Mouse (Mus musculus): ENCODE measurements around the gene Csrnp1. TPM values are rescaled to one million over a fixed set of nuclear protein-coding genes. Genes with fewer than 3 reads are reported as not detected.

The Csrnp1 gene
- polyA plus RNA-seq, 1 experiment = 50.5 TPM

GRCm38 (mm10) chr9:119980770-119981182, 3.7 kb downstream of the Csrnp1 start:
- TF ChIP-seq POLR2A (IDR thresholded peaks at IDR 0.05; ENCODE audit: low read depth, low read length) (no peak), CTCF (IDR thresholded peaks at IDR 0.05; ENCODE audit: extremely low read depth, insufficient read depth, insufficient read length, insufficient replicate concordance) (no peak)
- H3K4me3 ChIP-seq (ENCODE audit: extremely low read depth, insufficient read depth, insufficient read length) = peak overlapping the region; percentile 47; the same call in 1 of the 2 replicates
- H3K27ac ChIP-seq (ENCODE audit: insufficient read depth, low read length) = peak overlapping the region; percentile 97
- H3K4me1 ChIP-seq (ENCODE audit: control insufficient read depth, insufficient read depth, insufficient read length) = peaks cover 29% of the 10 kb centered on the region; the same call in 1 of the 2 replicates
- no peaks in the 10 kb centered on the region for H3K27me3 ChIP-seq (ENCODE audit: control insufficient read depth, insufficient read depth, low read length)
- 0 out of 2 replicates have a peak, but pooled peaks cover 1% of the 10 kb centered on the region for H3K36me3 ChIP-seq (ENCODE audit: control insufficient read depth, insufficient read depth, low read length)
- WGBS = 16% methylated on average over 4 of the region's 4 CpGs
- no peak for DNase-seq (ENCODE audit: low read depth in 1 of 2, low spot score in 2 of 2)

GRCm38 (mm10) chr9:119979749-119980148, 4.7 kb downstream of the Csrnp1 start:
- Histone ChIP-seq H3K4me1 (ENCODE audit: control insufficient read depth, insufficient read depth, insufficient read length) (peaks cover 29% of the 10 kb centered on the region; the same call in 1 of the 2 replicates), H3K4me3 (ENCODE audit: extremely low read depth, insufficient read depth, insufficient read length) (no peak overlapping the region), H3K36me3 (ENCODE audit: control insufficient read depth, insufficient read depth, low read length) (peaks cover 6% of the 10 kb centered on the region), H3K27me3 (ENCODE audit: control insufficient read depth, insufficient read depth, low read length) (no peaks in the 10 kb centered on the region), H3K27ac (ENCODE audit: insufficient read depth, low read length) (peak overlapping the region; percentile 32; the same call in 1 of the 2 replicates)
- DNase-seq (ENCODE audit: low read depth in 1 of 2, low spot score in 2 of 2) = no peak
- TF ChIP-seq CTCF (IDR thresholded peaks at IDR 0.05; ENCODE audit: extremely low read depth, insufficient read depth, insufficient read length, insufficient replicate concordance) (no peak), POLR2A (IDR thresholded peaks at IDR 0.05; ENCODE audit: low read depth, low read length) (no peak)
- 47% methylated on average over 2 of the region's 2 CpGs for WGBS

GRCm38 (mm10) chr9:119978811-119979441, 5.5 kb downstream of the Csrnp1 start:
- H3K4me3 ChIP-seq (ENCODE audit: extremely low read depth, insufficient read depth, insufficient read length) = peak overlapping the region; percentile 12; the same call in 1 of the 2 replicates

GRCm38 (mm10) chr9:119978151-119978810, 6.2 kb downstream of the Csrnp1 start:
- peaks cover 29% of the 10 kb centered on the region; the same call in 1 of the 2 replicates for H3K4me1 ChIP-seq (ENCODE audit: control insufficient read depth, insufficient read depth, insufficient read length)
- WGBS = 4% methylated on average over 9 of the region's 9 CpGs
- H3K36me3 ChIP-seq (ENCODE audit: control insufficient read depth, insufficient read depth, low read length) = peaks cover 17% of the 10 kb centered on the region
- H3K27me3 ChIP-seq (ENCODE audit: control insufficient read depth, insufficient read depth, low read length) = no peaks in the 10 kb centered on the region
- peak overlapping the region; percentile 91 for H3K27ac ChIP-seq (ENCODE audit: insufficient read depth, low read length)
- no peak; the same call in 1 of the 2 replicates for TF ChIP-seq POLR2A (IDR thresholded peaks at IDR 0.05; ENCODE audit: low read depth, low read length)
- peak; percentile 57 to 79 for DNase-seq (ENCODE audit: low read depth in 1 of 2, low spot score in 2 of 2)
- H3K4me3 ChIP-seq (ENCODE audit: extremely low read depth, insufficient read depth, insufficient read length) = peak overlapping the region; percentile 64

More at GRCm38 (mm10) chr9:119978811-119979441, 5.5 kb downstream of the Csrnp1 start:
- no peaks in the 10 kb centered on the region for H3K27me3 ChIP-seq (ENCODE audit: control insufficient read depth, insufficient read depth, low read length)
- TF ChIP-seq POLR2A (IDR thresholded peaks at IDR 0.05; ENCODE audit: low read depth, low read length) (no peak), CTCF (IDR thresholded peaks at IDR 0.05; ENCODE audit: extremely low read depth, insufficient read depth, insufficient read length, insufficient replicate concordance) (no peak)
- WGBS = 49% methylated on average over 6 of the region's 6 CpGs
- DNase-seq (ENCODE audit: low read depth in 1 of 2, low spot score in 2 of 2) = no peak
- peak overlapping the region; percentile 91 for H3K27ac ChIP-seq (ENCODE audit: insufficient read depth, low read length)
- H3K36me3 ChIP-seq (ENCODE audit: control insufficient read depth, insufficient read depth, low read length) = peaks cover 11% of the 10 kb centered on the region
- H3K4me1 ChIP-seq (ENCODE audit: control insufficient read depth, insufficient read depth, insufficient read length) = peaks cover 29% of the 10 kb centered on the region; the same call in 1 of the 2 replicates

GRCm38 (mm10) chr9:119977557-119978060, 6.8 kb downstream of the Csrnp1 start:
- no peak for TF ChIP-seq CTCF (IDR thresholded peaks at IDR 0.05; ENCODE audit: extremely low read depth, insufficient read depth, insufficient read length, insufficient replicate concordance)
- no peak for TF ChIP-seq POLR2A (IDR thresholded peaks at IDR 0.05; ENCODE audit: low read depth, low read length)
- Histone ChIP-seq H3K36me3 (ENCODE audit: control insufficient read depth, insufficient read depth, low read length) (peaks cover 24% of the 10 kb centered on the region), H3K4me1 (ENCODE audit: control insufficient read depth, insufficient read depth, insufficient read length) (peaks cover 29% of the 10 kb centered on the region; the same call in 1 of the 2 replicates), H3K27ac (ENCODE audit: insufficient read depth, low read length) (peak overlapping the region; percentile 91), H3K4me3 (ENCODE audit: extremely low read depth, insufficient read depth, insufficient read length) (peak overlapping the region; percentile 64), H3K27me3 (ENCODE audit: control insufficient read depth, insufficient read depth, low read length) (no peaks in the 10 kb centered on the region)
- 8% methylated on average over 5 of the region's 5 CpGs for WGBS
- no peak for DNase-seq (ENCODE audit: low read depth in 1 of 2, low spot score in 2 of 2)

- H3K27me3 ChIP-seq (ENCODE audit: control insufficient read depth, insufficient read depth, low read length) = no peaks in the 10 kb centered on the region
- TF ChIP-seq POLR2A (IDR thresholded peaks at IDR 0.05; ENCODE audit: low read depth, low read length) (no peak; the same call in 1 of the 2 replicates), CTCF (IDR thresholded peaks at IDR 0.05; ENCODE audit: extremely low read depth, insufficient read depth, insufficient read length, insufficient replicate concordance) (no peak)
- DNase-seq (ENCODE audit: low read depth in 1 of 2, low spot score in 2 of 2) = peak in 1 of 2 experiments; percentile 53
- peaks cover 29% of the 10 kb centered on the region; the same call in 1 of the 2 replicates for H3K4me1 ChIP-seq (ENCODE audit: control insufficient read depth, insufficient read depth, insufficient read length)
- WGBS = 5% methylated on average over 17 of the region's 17 CpGs
- H3K4me3 ChIP-seq (ENCODE audit: extremely low read depth, insufficient read depth, insufficient read length) = peak overlapping the region; percentile 64
- H3K27ac ChIP-seq (ENCODE audit: insufficient read depth, low read length) = peak overlapping the region; percentile 91
- peaks cover 31% of the 10 kb centered on the region for H3K36me3 ChIP-seq (ENCODE audit: control insufficient read depth, insufficient read depth, low read length)
These were observed 7.5 kb downstream of the Csrnp1 start for GRCm38 (mm10) chr9:119976704-119977556.
